Mouse (Mus musculus): ENCODE results near the gene Rnf213.

The Rnf213 gene

GRCm38 (mm10) chr11:119435880-119436872, 43.3 kb downstream of the Rnf213 start:
- DNase-seq (ENCODE audit: low read depth): no peak

- DNase-seq (ENCODE audit: low read depth): no peak
Observed at GRCm38 (mm10) chr11:119438776-119439175, 45.9 kb downstream of the Rnf213 start.

- no peak for DNase-seq (ENCODE audit: low read depth)
Observed at GRCm38 (mm10) chr11:119442199-119442598, 49.3 kb downstream of the Rnf213 start.

- DNase-seq (ENCODE audit: low read depth): no peak
Observed at GRCm38 (mm10) chr11:119443442-119443841, 50.5 kb downstream of the Rnf213 start.

- no peak for DNase-seq (ENCODE audit: low read depth)
Observed at GRCm38 (mm10) chr11:119456097-119456496, 63.2 kb downstream of the Rnf213 start.

GRCm38 (mm10) chr11:119477876-119478275, 85.0 kb downstream of the Rnf213 start:
- no peak for DNase-seq (ENCODE audit: low read depth)

- peak; percentile 86 for DNase-seq (ENCODE audit: low read depth)
Observed at GRCm38 (mm10) chr11:119490861-119491689, 98.2 kb downstream of the Rnf213 start, which contains the start of gene Endov. Endov (plus strand) TSS chr11:119491347.

GRCm38 (mm10) chr11:119491690-119492087, 98.8 kb downstream of the Rnf213 start:
- no peak for DNase-seq (ENCODE audit: low read depth)

GRCm38 (mm10) chr11:119492830-119493229, 99.9 kb downstream of the Rnf213 start:
- no peak for DNase-seq (ENCODE audit: low read depth)

GRCm38 (mm10) chr11:119493516-119493915, 100.6 kb downstream of the Rnf213 start:
- DNase-seq (ENCODE audit: low read depth): no peak

- no peak for DNase-seq (ENCODE audit: low read depth)
Observed at GRCm38 (mm10) chr11:119496147-119496546, 103.2 kb downstream of the Rnf213 start.

- no peak for DNase-seq (ENCODE audit: low read depth)
Observed at GRCm38 (mm10) chr11:119497451-119497850, 104.6 kb downstream of the Rnf213 start.

- DNase-seq (ENCODE audit: low read depth): no peak
Observed at GRCm38 (mm10) chr11:119499297-119499696, 106.4 kb downstream of the Rnf213 start.

GRCm38 (mm10) chr11:119500011-119500410, 107.1 kb downstream of the Rnf213 start:
- DNase-seq (ENCODE audit: low read depth): no peak

- peak; percentile 12 for DNase-seq (ENCODE audit: low read depth)
Observed at GRCm38 (mm10) chr11:119503675-119504074, 110.8 kb downstream of the Rnf213 start.

- DNase-seq (ENCODE audit: low read depth): no peak
Observed at GRCm38 (mm10) chr11:119506386-119506785, 113.5 kb downstream of the Rnf213 start.

- no peak for DNase-seq (ENCODE audit: low read depth)
Observed at GRCm38 (mm10) chr11:119507772-119508171, 114.9 kb downstream of the Rnf213 start.

GRCm38 (mm10) chr11:119509165-119509776, 116.4 kb downstream of the Rnf213 start:
- DNase-seq (ENCODE audit: low read depth): no peak

GRCm38 (mm10) chr11:119513038-119513659, 120.2 kb downstream of the Rnf213 start:
- no peak for DNase-seq (ENCODE audit: low read depth)

GRCm38 (mm10) chr11:119514108-119514860, 121.4 kb downstream of the Rnf213 start:
- DNase-seq (ENCODE audit: low read depth): no peak
